Mouse (Mus musculus): Measurements from ENCODE around the gene Art4.

- no peak for TF ChIP-seq GATA1 (IDR thresholded peaks at IDR 0.05; ENCODE audit: low read depth, low read length)
- no peak for TF ChIP-seq ZC3H11A (IDR thresholded peaks at IDR 0.05; ENCODE audit: low read depth, low read length)
- no peak for TF ChIP-seq MEF2A (IDR thresholded peaks at IDR 0.05; ENCODE audit: extremely low read depth, insufficient replicate concordance, low read depth, low read length, poor library complexity, severe bottlenecking)
- no peak for TF ChIP-seq CTCF (IDR thresholded peaks at IDR 0.05 in 2 of 3, conservative IDR thresholded peaks at IDR 0.05 in 1 of 3; ENCODE audit: control insufficient read depth in 1 of 3, insufficient read depth in 1 of 3, low read depth in 2 of 3, low read length in 3 of 3, poor library complexity in 1 of 3, severe bottlenecking in 1 of 3)
- TF ChIP-seq ELF1 (IDR thresholded peaks at IDR 0.05; ENCODE audit: low read depth, low read length): no peak
- TF ChIP-seq MAZ (IDR thresholded peaks at IDR 0.05; ENCODE audit: low read depth, low read length): no peak
- TF ChIP-seq SMC3 (IDR thresholded peaks at IDR 0.05; ENCODE audit: low read depth, low read length): no peak
- no peak for TF ChIP-seq EP300 (IDR thresholded peaks at IDR 0.05; ENCODE audit: low read depth in 1 of 2, low read length in 2 of 2)
- no peak for TF ChIP-seq CHD2 (IDR thresholded peaks at IDR 0.05; ENCODE audit: low read length)
- no peak for TF ChIP-seq E2F4 (IDR thresholded peaks at IDR 0.05; ENCODE audit: borderline replicate concordance, low read depth, low read length)
- TF ChIP-seq POLR2A (IDR thresholded peaks at IDR 0.05; ENCODE audit: control insufficient read depth in 1 of 2, insufficient read depth in 1 of 2, low read depth in 1 of 2, low read length in 2 of 2, poor library complexity in 1 of 2): no peak
These were observed 17.1 kb upstream of the Art4 start for GRCm38 (mm10) chr6:136874599-136874998.
